Mouse (Mus musculus) liver, adult 2 months (tissue): ENCODE measurements at regions not wholly inside any gene's neighbourhood (a gene's known extent, or its start where the extent isn't known, plus 50 kb on each side); places are given as distances from the start of the nearest gene placed in this dataset.

Source experiments
- CTCF ChIP-seq: fragments of 200-500 bp; IDR thresholded peaks from 2 replicates; pipeline ENCODE4 v1.5.1; 2011; ENCODE audit warnings: low read depth, low read length, control low read depth
- POLR2A ChIP-seq: fragments of 200-500 bp; IDR thresholded peaks from 2 replicates; pipeline ENCODE4 v1.6.1; 2011; ENCODE audit warnings: low read length, control low read depth; ENCODE audit not compliant: insufficient read depth; ENCODE audit errors: extremely low read depth

- TF ChIP-seq POLR2A (no peak), CTCF (no peak)
Measured at GRCm38 (mm10) chr12:50875796-50876195, 226.9 kb upstream of the Prkd1 start.
